Mouse (Mus musculus) MEL (cell line): ENCODE measurements around the gene Vps39.

Experiments used
- CTCF ChIP-seq, 3 experiments: IDR thresholded peaks in 2 of 3; conservative IDR thresholded peaks in 1 of 3; 2 replicates each; pipeline ENCODE4 v1.5.1; 2011 to 2012; ENCODE audit warnings: low read length in 3 of 3, low read depth in 2 of 3, mild to moderate bottlenecking in 2 of 3, improper control_type of control experiment in 1 of 3, inconsistent platforms in 1 of 3, mixed read lengths in 1 of 3, moderate library complexity in 1 of 3; ENCODE audit not compliant: control insufficient read depth in 1 of 3, insufficient read depth in 1 of 3, poor library complexity in 1 of 3, severe bottlenecking in 1 of 3
- E2F4 ChIP-seq: IDR thresholded peaks from 2 replicates; pipeline ENCODE4 v1.6.1; 2011; ENCODE audit warnings: low read depth, low read length, improper control_type of control experiment, borderline replicate concordance
- ELF1 ChIP-seq: IDR thresholded peaks from 2 replicates; pipeline ENCODE4 v1.6.1; 2014; ENCODE audit warnings: low read depth, mild to moderate bottlenecking, inconsistent platforms, low read length, improper control_type of control experiment, moderate library complexity
- EP300 ChIP-seq, 2 experiments: IDR thresholded peaks; 2 replicates each; pipeline ENCODE4 v1.6.1; 2011; ENCODE audit warnings: improper control_type of control experiment in 2 of 2, low read length in 2 of 2, low read depth in 1 of 2, mild to moderate bottlenecking in 1 of 2
- GABPA ChIP-seq: IDR thresholded peaks from 2 replicates; pipeline ENCODE4 v1.6.1; 2012; ENCODE audit warnings: low read depth, mild to moderate bottlenecking, inconsistent platforms, low read length, improper control_type of control experiment, moderate library complexity
- GATA1 ChIP-seq: IDR thresholded peaks from 2 replicates; pipeline ENCODE4 v1.6.1; 2011; ENCODE audit warnings: low read depth, low read length, improper control_type of control experiment
- JUND ChIP-seq: IDR thresholded peaks from 2 replicates; pipeline ENCODE4 v1.6.1; 2011; ENCODE audit warnings: low read depth, mild to moderate bottlenecking, improper control_type of control experiment, low read length
- MYC ChIP-seq: IDR thresholded peaks from 2 replicates; pipeline ENCODE4 v1.6.1; 2011; ENCODE audit warnings: low read depth, mild to moderate bottlenecking, low read length, improper control_type of control experiment, moderate library complexity
- ZC3H11A ChIP-seq: IDR thresholded peaks from 2 replicates; pipeline ENCODE4 v1.6.1; 2012; ENCODE audit warnings: low read depth, mild to moderate bottlenecking, inconsistent platforms, low read length, improper control_type of control experiment

DNA sequence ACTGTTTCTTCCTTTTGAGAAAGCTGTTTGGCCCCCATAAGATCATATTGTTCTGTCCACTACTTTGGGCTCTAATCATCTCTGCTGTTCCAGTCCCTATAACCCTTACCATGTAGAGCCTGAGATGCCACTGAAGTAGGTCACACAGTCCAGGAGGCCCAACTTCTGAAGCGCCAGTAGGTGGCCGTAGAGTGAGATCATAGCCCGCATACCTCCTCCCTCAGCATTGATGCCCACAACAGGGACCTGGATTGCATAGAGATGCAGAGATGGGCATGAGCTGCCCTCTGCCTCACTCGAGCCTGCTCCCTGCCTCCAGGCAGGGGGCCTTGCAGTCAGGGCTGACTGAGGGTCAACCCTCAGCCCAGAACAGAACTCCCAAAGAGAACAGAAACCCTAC, 76.0 kb downstream of the Vps39 start:
- no peak for TF ChIP-seq JUND
- no peak for TF ChIP-seq EP300 (IDR thresholded peaks at IDR 0.05; ENCODE audit: low read depth in 1 of 2, low read length in 2 of 2)
- TF ChIP-seq GATA1 = no peak
- TF ChIP-seq MYC = no peak
- no peak for TF ChIP-seq E2F4
- TF ChIP-seq GABPA = no peak
- no peak for TF ChIP-seq ELF1
- no peak for TF ChIP-seq ZC3H11A
- no peak for TF ChIP-seq CTCF (IDR thresholded peaks at IDR 0.05 in 2 of 3, conservative IDR thresholded peaks at IDR 0.05 in 1 of 3; ENCODE audit: control insufficient read depth in 1 of 3, insufficient read depth in 1 of 3, low read depth in 2 of 3, low read length in 3 of 3, poor library complexity in 1 of 3, severe bottlenecking in 1 of 3)
